Mouse (Mus musculus) heart, adult 2 months (tissue): Measurements from ENCODE around the gene Csmd2.
A peak's percentile ranks its signal among the peaks of the same experiment; 100 is the strongest.

Experiments
- CTCF ChIP-seq: fragments of 200-600 bp; IDR thresholded peaks from 2 replicates; pipeline ENCODE4 v1.8.1; 2022; ENCODE audit warnings: antibody characterized with exemption, mild to moderate bottlenecking, moderate library complexity
- EP300 ChIP-seq: fragments of 200-500 bp; IDR thresholded peaks from 2 replicates; pipeline ENCODE4 v1.6.1; 2011; ENCODE audit warnings: low read depth, low read length, control low read depth; ENCODE audit not compliant: insufficient read depth
- POLR2A ChIP-seq: fragments of 200-500 bp; IDR thresholded peaks from 2 replicates; pipeline ENCODE4 v1.6.1; 2011; ENCODE audit warnings: mild to moderate bottlenecking, low read depth, low read length, control low read depth; ENCODE audit not compliant: insufficient read depth

GRCm38 (mm10) chr4:127970018-127970421 lies 17.6 kb upstream of the Csmd2 start:
- TF ChIP-seq CTCF: peak; percentile 23
- TF ChIP-seq EP300: no peak
- TF ChIP-seq POLR2A: no peak
